Mouse (Mus musculus): ENCODE results near the gene Nfya. TPM values are rescaled to one million over a fixed set of nuclear protein-coding genes. Genes with fewer than 3 reads are reported as not detected.
A peak's percentile ranks its signal among the peaks of the same experiment; 100 is the strongest.

The Nfya gene
- polyA plus RNA-seq, 1 experiment = 1.3 TPM

GRCm38 (mm10) chr17:48419571-48419970 is 9.9 kb upstream of the Nfya start:
- peaks cover 64% of the 10 kb centered on the region for H3K36me3 ChIP-seq (ENCODE audit: control insufficient read depth)
- H3K4me1 ChIP-seq (ENCODE audit: control insufficient read depth) = peaks cover 29% of the 10 kb centered on the region

GRCm38 (mm10) chr17:48418781-48419180 is 9.1 kb upstream of the Nfya start:
- Histone ChIP-seq H3K4me1 (ENCODE audit: control insufficient read depth) (peaks cover 29% of the 10 kb centered on the region), H3K27me3 (ENCODE audit: control insufficient read depth) (no peaks in the 10 kb centered on the region), H3K36me3 (ENCODE audit: control insufficient read depth) (peaks cover 72% of the 10 kb centered on the region), H3K9me3 (ENCODE audit: control insufficient read depth, low read length) (no peaks in the 10 kb centered on the region), H3K4me3 (replicated peaks) (no peak overlapping the region)
- TF ChIP-seq TAL1 (IDR thresholded peaks at IDR 0.05; ENCODE audit: low read length) (no peak), GATA1 (IDR thresholded peaks at IDR 0.05; ENCODE audit: low read length) (no peak)

More at GRCm38 (mm10) chr17:48419571-48419970, 9.9 kb upstream of the Nfya start:
- Histone ChIP-seq H3K27me3 (ENCODE audit: control insufficient read depth) (no peaks in the 10 kb centered on the region), H3K9me3 (ENCODE audit: control insufficient read depth, low read length) (no peaks in the 10 kb centered on the region), H3K4me3 (replicated peaks) (no peak overlapping the region)
- TF ChIP-seq GATA1 (IDR thresholded peaks at IDR 0.05; ENCODE audit: low read length) (no peak), TAL1 (IDR thresholded peaks at IDR 0.05; ENCODE audit: low read length) (no peak)

- Histone ChIP-seq H3K9me3 (ENCODE audit: control insufficient read depth, low read length) (no peaks in the 10 kb centered on the region), H3K4me3 (replicated peaks) (peak overlapping the region; percentile 5), H3K36me3 (ENCODE audit: control insufficient read depth) (peaks cover 78% of the 10 kb centered on the region), H3K4me1 (ENCODE audit: control insufficient read depth) (peaks cover 29% of the 10 kb centered on the region), H3K27me3 (ENCODE audit: control insufficient read depth) (no peaks in the 10 kb centered on the region)
- TF ChIP-seq TAL1 (IDR thresholded peaks at IDR 0.05; ENCODE audit: low read length) (no peak), GATA1 (IDR thresholded peaks at IDR 0.05; ENCODE audit: low read length) (no peak)
Measured at GRCm38 (mm10) chr17:48418174-48418573, 8.5 kb upstream of the Nfya start.

GRCm38 (mm10) chr17:48417521-48417920 is 7.8 kb upstream of the Nfya start:
- peaks cover 84% of the 10 kb centered on the region for H3K36me3 ChIP-seq (ENCODE audit: control insufficient read depth)
- H3K27me3 ChIP-seq (ENCODE audit: control insufficient read depth) = no peaks in the 10 kb centered on the region
- H3K4me3 ChIP-seq (replicated peaks) = no peak overlapping the region
- TF ChIP-seq GATA1 (IDR thresholded peaks at IDR 0.05; ENCODE audit: low read length) = no peak
- TF ChIP-seq TAL1 (IDR thresholded peaks at IDR 0.05; ENCODE audit: low read length) = no peak
- H3K9me3 ChIP-seq (ENCODE audit: control insufficient read depth, low read length) = no peaks in the 10 kb centered on the region
- peaks cover 33% of the 10 kb centered on the region for H3K4me1 ChIP-seq (ENCODE audit: control insufficient read depth)

- peaks cover 42% of the 10 kb centered on the region for H3K4me1 ChIP-seq (ENCODE audit: control insufficient read depth)
- H3K36me3 ChIP-seq (ENCODE audit: control insufficient read depth) = peaks cover 93% of the 10 kb centered on the region
- no peak overlapping the region for H3K4me3 ChIP-seq (replicated peaks)
- H3K9me3 ChIP-seq (ENCODE audit: control insufficient read depth, low read length) = no peaks in the 10 kb centered on the region
- no peak for TF ChIP-seq TAL1 (IDR thresholded peaks at IDR 0.05; ENCODE audit: low read length)
- no peak for TF ChIP-seq GATA1 (IDR thresholded peaks at IDR 0.05; ENCODE audit: low read length)
- no peaks in the 10 kb centered on the region for H3K27me3 ChIP-seq (ENCODE audit: control insufficient read depth)
Measured at GRCm38 (mm10) chr17:48416425-48417195, 6.9 kb upstream of the Nfya start.

GRCm38 (mm10) chr17:48416011-48416410 is 6.3 kb upstream of the Nfya start:
- TF ChIP-seq TAL1 (IDR thresholded peaks at IDR 0.05; ENCODE audit: low read length) (no peak), GATA1 (IDR thresholded peaks at IDR 0.05; ENCODE audit: low read length) (no peak)
- Histone ChIP-seq H3K4me3 (replicated peaks) (no peak overlapping the region), H3K9me3 (ENCODE audit: control insufficient read depth, low read length) (no peaks in the 10 kb centered on the region), H3K27me3 (ENCODE audit: control insufficient read depth) (no peaks in the 10 kb centered on the region), H3K36me3 (ENCODE audit: control insufficient read depth) (peaks cover 92% of the 10 kb centered on the region), H3K4me1 (ENCODE audit: control insufficient read depth) (peaks cover 48% of the 10 kb centered on the region)

- Histone ChIP-seq H3K27me3 (ENCODE audit: control insufficient read depth) (no peaks in the 10 kb centered on the region), H3K36me3 (ENCODE audit: control insufficient read depth) (peaks cover 64% of the 10 kb centered on the region), H3K4me3 (replicated peaks) (peak overlapping the region; percentile 70), H3K4me1 (ENCODE audit: control insufficient read depth) (peaks cover 49% of the 10 kb centered on the region), H3K9me3 (ENCODE audit: control insufficient read depth, low read length) (no peaks in the 10 kb centered on the region)
- TF ChIP-seq GATA1 (IDR thresholded peaks at IDR 0.05; ENCODE audit: low read length) = no peak
- TF ChIP-seq TAL1 (IDR thresholded peaks at IDR 0.05; ENCODE audit: low read length) = no peak
Measured at GRCm38 (mm10) chr17:48411241-48411640, 1.5 kb upstream of the Nfya start.

GRCm38 (mm10) chr17:48410299-48410785 is 636 bp upstream of the Nfya start:
- Histone ChIP-seq H3K36me3 (ENCODE audit: control insufficient read depth) (peaks cover 63% of the 10 kb centered on the region), H3K27me3 (ENCODE audit: control insufficient read depth) (no peaks in the 10 kb centered on the region), H3K4me1 (ENCODE audit: control insufficient read depth) (peaks cover 58% of the 10 kb centered on the region), H3K9me3 (ENCODE audit: control insufficient read depth, low read length) (no peaks in the 10 kb centered on the region), H3K4me3 (replicated peaks) (peak overlapping the region; percentile 70)
- TF ChIP-seq GATA1 (IDR thresholded peaks at IDR 0.05; ENCODE audit: low read length) = no peak
- TF ChIP-seq TAL1 (IDR thresholded peaks at IDR 0.05; ENCODE audit: low read length) = no peak

- peaks cover 60% of the 10 kb centered on the region for H3K36me3 ChIP-seq (ENCODE audit: control insufficient read depth)
- peaks cover 72% of the 10 kb centered on the region for H3K4me1 ChIP-seq (ENCODE audit: control insufficient read depth)
- no peaks in the 10 kb centered on the region for H3K27me3 ChIP-seq (ENCODE audit: control insufficient read depth)
- TF ChIP-seq TAL1 (IDR thresholded peaks at IDR 0.05; ENCODE audit: low read length) (no peak), GATA1 (IDR thresholded peaks at IDR 0.05; ENCODE audit: low read length) (no peak)
- peak overlapping the region; percentile 70 for H3K4me3 ChIP-seq (replicated peaks)
- H3K9me3 ChIP-seq (ENCODE audit: control insufficient read depth, low read length) = no peaks in the 10 kb centered on the region
Measured at GRCm38 (mm10) chr17:48408526-48409291, 997 bp downstream of the Nfya start.
